Mouse (Mus musculus): ENCODE measurements around the gene Rps6kb1. TPM values are rescaled to one million over a fixed set of nuclear protein-coding genes. Genes with fewer than 3 reads are reported as not detected.

Gene Rps6kb1
- total and polyA plus RNA-seq, 3 experiments: 39.3 to 73.6 (median 49.4) TPM

DNA sequence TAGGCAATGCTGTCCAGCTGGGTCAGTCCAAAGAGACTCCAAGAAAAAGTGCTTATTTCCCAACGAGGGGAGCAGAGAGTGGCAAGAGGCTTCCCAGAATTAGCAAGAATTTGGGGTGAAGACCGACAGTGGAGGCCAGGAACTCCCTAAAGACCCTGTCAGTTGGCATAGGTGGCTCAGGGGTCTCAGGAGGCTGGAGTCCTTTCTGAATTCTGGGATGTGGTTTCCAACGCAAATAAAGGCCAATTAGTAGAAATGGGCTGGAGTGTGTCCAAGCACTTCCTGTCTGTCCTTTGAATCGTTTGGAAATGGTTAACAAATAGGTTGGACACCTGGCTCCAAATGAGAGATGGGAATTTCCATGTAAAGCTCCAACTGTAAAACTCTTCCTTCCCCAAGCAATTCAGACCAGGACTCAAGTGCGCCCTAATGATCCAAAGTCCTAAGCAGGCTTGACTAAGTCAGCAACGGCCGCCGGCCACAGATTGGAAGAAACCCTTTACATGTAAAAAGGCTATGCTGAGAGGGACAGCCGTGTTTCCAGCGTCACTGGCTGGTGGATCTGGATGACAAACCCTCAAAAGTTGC is 35.2 kb upstream of the Rps6kb1 start:
- Histone ChIP-seq H3K36me3 (ENCODE audit: control insufficient read depth in 1 of 2, insufficient read depth in 2 of 2, low read length in 2 of 2) (peaks cover 4 to 35% of the 10 kb centered on the region in 2 experiments; a peak in 3 of 4 replicates), H3K79me2 (ENCODE audit: control insufficient read depth, insufficient read depth, low read length, poor library complexity) (peaks cover 21% of the 10 kb centered on the region), H3K9ac (ENCODE audit: control insufficient read depth, low read depth, low read length, poor library complexity, severe bottlenecking) (no peak overlapping the region), H3K27me3 (ENCODE audit: control insufficient read depth in 1 of 2, insufficient read depth in 2 of 2, low read length in 2 of 2) (no peaks in the 10 kb centered on the region), H3K4me1 (ENCODE audit: control insufficient read depth in 1 of 2, insufficient read depth in 2 of 2, low read length in 2 of 2) (peaks cover 11 to 34% of the 10 kb centered on the region in 2 experiments), H3K27ac (ENCODE audit: control insufficient read depth, low read depth, low read length) (no peak overlapping the region), H3K9me3 (replicated peaks; ENCODE audit: insufficient read depth, low read length) (no peaks in the 10 kb centered on the region), H3K4me3 (ENCODE audit: control insufficient read depth in 1 of 2, insufficient read depth in 1 of 2, low read depth in 2 of 2, low read length in 2 of 2) (no peak overlapping the region)
- DNase-seq (ENCODE audit: low read depth, low spot score): no peak
- TF ChIP-seq ZC3H11A (IDR thresholded peaks at IDR 0.05; ENCODE audit: low read depth, low read length) (no peak), TCF12 (IDR thresholded peaks at IDR 0.05; ENCODE audit: low read depth, low read length) (no peak), GABPA (IDR thresholded peaks at IDR 0.05; ENCODE audit: low read depth, low read length) (no peak), SMC3 (IDR thresholded peaks at IDR 0.05; ENCODE audit: low read depth, low read length) (no peak)

DNA sequence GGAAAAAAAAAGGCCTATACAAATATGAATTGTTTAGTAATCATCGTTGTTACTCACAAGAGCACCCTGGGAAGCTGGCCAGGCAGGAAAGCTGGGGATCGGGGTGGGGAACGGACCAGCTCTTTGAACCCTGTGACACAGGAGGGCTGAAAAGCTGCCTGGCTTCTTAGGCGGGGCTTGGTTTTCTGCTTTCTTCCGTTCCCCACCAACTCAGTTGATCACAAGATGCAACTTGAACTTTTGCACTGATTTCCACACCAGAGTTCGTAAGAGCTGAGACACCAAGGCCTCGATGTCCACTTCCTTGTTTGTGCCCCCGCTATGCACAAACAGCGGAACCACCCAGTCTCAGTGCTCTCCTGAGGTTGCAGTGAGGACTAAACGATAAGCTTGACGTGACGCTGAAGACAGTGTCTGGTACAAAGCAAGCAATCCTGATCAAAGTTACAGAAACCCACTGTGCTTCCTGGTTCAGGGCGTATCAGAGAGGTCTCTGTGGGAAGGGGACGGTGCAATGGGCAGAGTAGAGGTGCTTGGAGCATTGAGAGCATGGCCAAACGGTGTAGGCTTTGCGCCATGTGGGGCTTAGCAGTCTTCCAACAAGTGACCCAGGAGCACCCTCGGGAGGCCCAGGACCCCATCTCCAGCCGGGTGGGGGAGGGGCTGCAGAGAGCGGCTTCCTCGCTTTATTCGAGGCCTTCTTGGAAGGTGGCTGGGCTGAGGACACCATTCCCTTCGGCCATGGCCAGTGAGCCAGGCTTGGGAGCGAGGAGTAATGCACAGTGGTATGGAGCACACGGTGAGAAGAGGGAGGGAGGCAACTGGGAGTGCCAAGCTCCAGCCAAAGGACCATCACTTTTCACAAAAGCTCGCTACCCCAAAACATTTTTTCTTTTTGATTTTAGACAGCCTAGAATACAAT is 34.5 kb upstream of the Rps6kb1 start:
- Histone ChIP-seq H3K4me3 (ENCODE audit: control insufficient read depth in 1 of 2, insufficient read depth in 1 of 2, low read depth in 2 of 2, low read length in 2 of 2) (no peak overlapping the region), H3K79me2 (ENCODE audit: control insufficient read depth, insufficient read depth, low read length, poor library complexity) (peaks cover 13% of the 10 kb centered on the region), H3K9ac (ENCODE audit: control insufficient read depth, low read depth, low read length, poor library complexity, severe bottlenecking) (no peak overlapping the region), H3K27me3 (ENCODE audit: control insufficient read depth in 1 of 2, insufficient read depth in 2 of 2, low read length in 2 of 2) (no peaks in the 10 kb centered on the region), H3K36me3 (ENCODE audit: control insufficient read depth in 1 of 2, insufficient read depth in 2 of 2, low read length in 2 of 2) (peaks cover 0 to 34% of the 10 kb centered on the region in 2 experiments; a peak in 3 of 4 replicates), H3K9me3 (replicated peaks; ENCODE audit: insufficient read depth, low read length) (no peaks in the 10 kb centered on the region), H3K4me1 (ENCODE audit: control insufficient read depth in 1 of 2, insufficient read depth in 2 of 2, low read length in 2 of 2) (peaks cover 11 to 34% of the 10 kb centered on the region in 2 experiments), H3K27ac (ENCODE audit: control insufficient read depth, low read depth, low read length) (no peak overlapping the region)
- TF ChIP-seq GATA1 (IDR thresholded peaks at IDR 0.05; ENCODE audit: low read depth, low read length) (no peak), MXI1 (IDR thresholded peaks at IDR 0.05; ENCODE audit: low read depth, low read length) (no peak), TAL1 (IDR thresholded peaks at IDR 0.05; ENCODE audit: low read length) (no peak), KAT2A (conservative IDR thresholded peaks at IDR 0.05; ENCODE audit: low read depth, low read length) (no peak), E2F4 (IDR thresholded peaks at IDR 0.05; ENCODE audit: borderline replicate concordance, low read depth, low read length) (no peak), POLR2AphosphoS2 (IDR thresholded peaks at IDR 0.05; ENCODE audit: low read length) (no peak), SIN3A (IDR thresholded peaks at IDR 0.05; ENCODE audit: low read length) (no peak), CTCF (IDR thresholded peaks at IDR 0.05 in 2 of 3, conservative IDR thresholded peaks at IDR 0.05 in 1 of 3; ENCODE audit: control insufficient read depth in 1 of 3, insufficient read depth in 1 of 3, low read depth in 2 of 3, low read length in 3 of 3, poor library complexity in 1 of 3, severe bottlenecking in 1 of 3) (no peak), MAFK (IDR thresholded peaks at IDR 0.05; ENCODE audit: borderline replicate concordance, low read depth, low read length) (no peak), TCF12 (IDR thresholded peaks at IDR 0.05; ENCODE audit: low read depth, low read length) (no peak), MAX (IDR thresholded peaks at IDR 0.05; ENCODE audit: low read length) (no peak), MEF2A (IDR thresholded peaks at IDR 0.05; ENCODE audit: extremely low read depth, insufficient replicate concordance, low read depth, low read length, poor library complexity, severe bottlenecking) (no peak), UBTF (IDR thresholded peaks at IDR 0.05; ENCODE audit: borderline replicate concordance, insufficient read depth, low read depth, low read length) (no peak)
- peak; percentile 36 for DNase-seq (ENCODE audit: low read depth, low spot score)
